Mouse (Mus musculus): Measurements from ENCODE around the gene Elmo1.

DNA sequence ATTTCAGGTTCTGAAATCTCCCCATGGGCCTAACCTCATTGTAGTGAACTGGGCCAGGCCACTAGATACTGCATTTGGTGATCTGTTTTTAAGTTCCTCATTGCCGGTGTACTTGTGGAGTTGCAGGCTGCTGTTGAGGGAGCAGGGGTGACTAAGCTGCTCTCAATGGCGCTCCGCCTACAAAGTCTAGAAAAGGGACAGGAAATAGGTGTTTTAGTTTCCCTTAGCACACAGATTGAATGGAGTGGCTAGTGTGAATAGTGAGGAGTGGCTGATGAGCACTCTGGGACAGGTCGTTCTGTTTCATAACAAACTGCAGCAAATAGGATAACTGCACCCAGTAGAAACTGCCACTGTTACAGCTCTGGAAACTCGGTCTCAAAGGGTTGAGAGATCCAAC, 30.3 kb downstream of the Elmo1 start:
- TF ChIP-seq GATA1 (IDR thresholded peaks at IDR 0.05; ENCODE audit: borderline replicate concordance, low read length) (no peak), FLI1 (IDR thresholded peaks at IDR 0.05; ENCODE audit: low read length) (no peak)

All from megakaryocyte, embryonic 14.5 days (primary cell).